Mouse (Mus musculus) ES-E14 (cell line): Measurements from ENCODE around the gene Vangl1. TPM values are rescaled to one million over a fixed set of nuclear protein-coding genes. Genes with fewer than 3 reads are reported as not detected.

ENCODE experiments used
- DNase-seq: peaks from one replicate; pipeline ENCODE4 v3.0.0-alpha.2; 2013; ENCODE audit warnings: low read depth, low spot score
- H3K27ac ChIP-seq: 2 replicates; pipeline ENCODE4 v1.5.1; 2012; ENCODE audit warnings: low read depth, mild to moderate bottlenecking, low read length, moderate library complexity, mixed read lengths; ENCODE audit not compliant: poor library complexity, insufficient read depth, severe bottlenecking
- H3K36me3 ChIP-seq: 2 replicates; pipeline ENCODE4 v1.6.1; 2012; ENCODE audit warnings: mild to moderate bottlenecking, low read length, moderate library complexity, mixed read lengths; ENCODE audit not compliant: control insufficient read depth, poor library complexity, insufficient read depth, severe bottlenecking
- H3K4me1 ChIP-seq, 2 experiments: fragments of 150-350 bp in 1 of 2; sonication (generic) in 1 of 2; 2 replicates each; pipeline ENCODE4 v1.6.1; 2012; ENCODE audit warnings: low read length in 2 of 2, mild to moderate bottlenecking in 1 of 2, mixed read lengths in 1 of 2; ENCODE audit not compliant: control insufficient read depth in 2 of 2, insufficient read depth in 2 of 2, poor library complexity in 1 of 2
- H3K4me3 ChIP-seq, 2 experiments: fragments of 150-350 bp in 1 of 2; sonication (generic) in 1 of 2; 2 replicates each; pipeline ENCODE4 v1.5.1; 2012; ENCODE audit warnings: low read length in 2 of 2, low read depth in 1 of 2, mild to moderate bottlenecking in 1 of 2, mixed read lengths in 1 of 2; ENCODE audit not compliant: insufficient read depth in 1 of 2, poor library complexity in 1 of 2, severe bottlenecking in 1 of 2
- H3K9ac ChIP-seq: 2 replicates; pipeline ENCODE4 v1.6.1; 2012; ENCODE audit warnings: low read depth, mild to moderate bottlenecking, low read length, mixed read lengths; ENCODE audit not compliant: poor library complexity, insufficient read depth, severe bottlenecking
- H3K9me3 ChIP-seq: fragments of 150-350 bp; sonication (generic); 2 replicates; pipeline ENCODE4 v1.6.1; 2012; ENCODE audit warnings: low read depth, mild to moderate bottlenecking, low read length; ENCODE audit not compliant: control insufficient read depth, insufficient read depth
- CHD2 ChIP-seq: IDR thresholded peaks from 2 replicates; pipeline ENCODE4 v1.6.1; 2014; ENCODE audit warnings: mild to moderate bottlenecking, low read depth, low read length, inconsistent platforms
- HCFC1 ChIP-seq: IDR thresholded peaks from 2 replicates; pipeline ENCODE4 v1.6.1; 2012; ENCODE audit warnings: low read length, inconsistent platforms, borderline replicate concordance; ENCODE audit not compliant: insufficient read depth
- MAFK ChIP-seq: IDR thresholded peaks from 2 replicates; pipeline ENCODE4 v1.6.1; 2014; ENCODE audit warnings: mild to moderate bottlenecking, low read depth, low read length, inconsistent platforms; ENCODE audit not compliant: insufficient read depth
- ZC3H11A ChIP-seq: IDR thresholded peaks from 2 replicates; pipeline ENCODE4 v1.6.1; 2012; ENCODE audit warnings: low read depth, mild to moderate bottlenecking, inconsistent platforms, low read length, borderline replicate concordance
- ZNF384 ChIP-seq: IDR thresholded peaks from 2 replicates; pipeline ENCODE4 v1.6.1; 2012; ENCODE audit warnings: low read depth, low read length, inconsistent platforms
- in situ Hi-C, 2 experiments: fragments of 600-800 bp; cut with MboI; formaldehyde crosslinking; loops; one replicate each; pipeline ENCODE4 v1.15.1; 2025; ENCODE audit warnings: low sequenced_read_pairs in 2 of 2, inconsistent platforms in 1 of 2; ENCODE audit not compliant: unreplicated experiment in 2 of 2
- total RNA-seq: library from RNA; depleted of rRNA; stranded (reverse); fragments of 300-350 nt; gene quantifications from 2 replicates; pipeline ENCODE4 v1.2.3, GENCODE M21; 2012

The Vangl1 gene
- total RNA-seq, 1 experiment: 119 TPM

GRCm38 (mm10) chr3:102144401-102144800, 60.1 kb downstream of the Vangl1 start:
- Histone ChIP-seq H3K9ac (no peak overlapping the region), H3K9me3 (no peaks in the 10 kb centered on the region), H3K4me3 (no peak overlapping the region), H3K27ac (no peak overlapping the region), H3K4me1 (peaks cover 1 to 5% of the 10 kb centered on the region in 2 experiments; a peak in 1 of 4 replicates), H3K36me3 (no peaks in the 10 kb centered on the region)
- no peak for DNase-seq
- in situ Hi-C loops: no loop called here
- TF ChIP-seq CHD2 (no peak), HCFC1 (no peak), MAFK (no peak), ZC3H11A (no peak), ZNF384 (no peak)

- no peaks in the 10 kb centered on the region for H3K9me3 ChIP-seq
- no peak overlapping the region for H3K9ac ChIP-seq
- no peak for TF ChIP-seq ZNF384
- TF ChIP-seq ZC3H11A: no peak
- TF ChIP-seq MAFK: no peak
- H3K36me3 ChIP-seq: no peaks in the 10 kb centered on the region
- no peak overlapping the region for H3K4me3 ChIP-seq
- in situ Hi-C loops: no loop called here
- H3K27ac ChIP-seq: no peak overlapping the region
- peaks cover 1 to 5% of the 10 kb centered on the region in 2 experiments; a peak in 1 of 4 replicates for H3K4me1 ChIP-seq
- DNase-seq: no peak
Measured at GRCm38 (mm10) chr3:102143536-102143935, 61.0 kb downstream of the Vangl1 start.

- in situ Hi-C loops: no loop called here
- no peak overlapping the region for H3K9ac ChIP-seq
- no peak overlapping the region for H3K27ac ChIP-seq
- no peaks in the 10 kb centered on the region for H3K36me3 ChIP-seq
- H3K9me3 ChIP-seq: no peaks in the 10 kb centered on the region
- H3K4me1 ChIP-seq: peaks cover 1 to 5% of the 10 kb centered on the region in 2 experiments; a peak in 1 of 4 replicates
- no peak for TF ChIP-seq MAFK
- TF ChIP-seq HCFC1: no peak
- TF ChIP-seq ZC3H11A: no peak
- no peak for TF ChIP-seq CHD2
- TF ChIP-seq ZNF384: no peak
- no peak for DNase-seq
- H3K4me3 ChIP-seq: no peak overlapping the region
Measured at GRCm38 (mm10) chr3:102142947-102143346, 61.5 kb downstream of the Vangl1 start.

GRCm38 (mm10) chr3:102141893-102142292, 62.6 kb downstream of the Vangl1 start:
- Histone ChIP-seq H3K4me1 (peaks cover 1 to 7% of the 10 kb centered on the region in 2 experiments; a peak in 2 of 4 replicates), H3K4me3 (no peak overlapping the region), H3K9me3 (no peaks in the 10 kb centered on the region), H3K36me3 (no peaks in the 10 kb centered on the region), H3K9ac (no peak overlapping the region), H3K27ac (no peak overlapping the region)
- TF ChIP-seq ZNF384 (no peak), CHD2 (no peak), HCFC1 (no peak), MAFK (no peak), ZC3H11A (no peak)
- in situ Hi-C loops: no loop called here
- no peak for DNase-seq

- H3K9ac ChIP-seq: no peak overlapping the region
- no peaks in the 10 kb centered on the region for H3K36me3 ChIP-seq
- no peak overlapping the region for H3K4me3 ChIP-seq
- H3K27ac ChIP-seq: no peak overlapping the region
- H3K4me1 ChIP-seq: peaks cover 3 to 5% of the 10 kb centered on the region in 2 experiments; a peak in 1 of 4 replicates
- no peak for DNase-seq
- no peak for TF ChIP-seq MAFK
- TF ChIP-seq ZC3H11A: no peak
- TF ChIP-seq CHD2: no peak
- TF ChIP-seq HCFC1: no peak
- no peak for TF ChIP-seq ZNF384
- no peaks in the 10 kb centered on the region for H3K9me3 ChIP-seq
- in situ Hi-C loops: no loop called here
Measured at GRCm38 (mm10) chr3:102141451-102141850, 63.0 kb downstream of the Vangl1 start.
